ENCODE assay signal across 16 mouse cellular contexts in genomic region chr6:108678227-108678626, GRCm38 (mm10).
"Had no signal": no experiment of that assay in that cellular context is flagged by ENCODE, and none has a peak within 500 bp of the region (broad histone marks: within the 10 kb centered on the region; RNA-seq: fewer than 3 reads in every experiment).

No protein-coding gene starts in this region.

- H3K27me3 ChIP-seq: intestine, embryonic 15.5 days; limb, embryonic 13.5 days; liver, embryonic 12.5 days had no signal

- H3K4me3 ChIP-seq: intestine, embryonic 15.5 days; layer of hippocampus, adult 2 months; limb, embryonic 13.5 days; liver, embryonic 12.5 days; midbrain, embryonic 10.5 days had no signal

- H3K4me1 ChIP-seq: intestine, embryonic 15.5 days; limb, embryonic 13.5 days; midbrain, embryonic 10.5 days had no signal

- H3K4me2 ChIP-seq: intestine, embryonic 15.5 days; limb, embryonic 13.5 days; lung, embryonic 14.5 days had no signal

- H3K27ac ChIP-seq: intestine, embryonic 15.5 days; layer of hippocampus, adult 2 months; limb, embryonic 13.5 days; liver, embryonic 12.5 days; midbrain, embryonic 10.5 days; stomach, postnatal 0 days had no signal

- H3K36me3 ChIP-seq: intestine, embryonic 15.5 days; limb, embryonic 13.5 days; liver, embryonic 12.5 days; midbrain, embryonic 10.5 days had no signal

- ATAC-seq: midbrain, embryonic 16.5 days had no signal

- H3K9me3 ChIP-seq: intestine, embryonic 15.5 days; limb, embryonic 13.5 days; liver, embryonic 12.5 days; midbrain, embryonic 10.5 days had no signal

- DNase-seq: kidney, adult 2 months; kidney, postnatal 14 days; left cerebral cortex, postnatal 4 days; lung, embryonic 14.5 days; lung, postnatal 10 days; lung, postnatal 4 days; right cerebral cortex, adult 18-20 months; right cerebral cortex, postnatal 25 days; thymus, postnatal 4 days had no signal

- H3K9ac ChIP-seq: intestine, embryonic 15.5 days; limb, embryonic 13.5 days; liver, embryonic 12.5 days; lung, embryonic 14.5 days had no signal
